Mouse (Mus musculus) erythroid progenitor cell, adult 5-6 weeks (primary cell): ENCODE measurements around the gene Sorbs2. TPM values are rescaled to one million over a fixed set of nuclear protein-coding genes. Genes with fewer than 3 reads are reported as not detected.

Source experiments
- ATAC-seq: replicated peaks from 2 replicates; pipeline ENCODE4 v1.8.0; 2016; ENCODE audit warnings: moderate number of reproducible peaks, mild to moderate bottlenecking, moderate TSS enrichment, inconsistent platforms; ENCODE audit not compliant: poor library complexity, low FRiP score, severe bottlenecking
- total RNA-seq, 2 experiments: library from RNA; stranded (forward) in 1 of 2; stranded (reverse) in 1 of 2; fragments of 150-400 nt in 1 of 2; fragments of 186-747, 209-891 nt in 1 of 2; gene quantifications; 2 replicates each; pipeline versions ENCODE4 v1.2.3 to v1.2.4; 2015 to 2017; ENCODE audit warnings: low replicate concordance in 2 of 2

Sorbs2 gene
- total RNA-seq, 2 experiments from 2014 or later: 0.42 to 0.91 TPM

DNA sequence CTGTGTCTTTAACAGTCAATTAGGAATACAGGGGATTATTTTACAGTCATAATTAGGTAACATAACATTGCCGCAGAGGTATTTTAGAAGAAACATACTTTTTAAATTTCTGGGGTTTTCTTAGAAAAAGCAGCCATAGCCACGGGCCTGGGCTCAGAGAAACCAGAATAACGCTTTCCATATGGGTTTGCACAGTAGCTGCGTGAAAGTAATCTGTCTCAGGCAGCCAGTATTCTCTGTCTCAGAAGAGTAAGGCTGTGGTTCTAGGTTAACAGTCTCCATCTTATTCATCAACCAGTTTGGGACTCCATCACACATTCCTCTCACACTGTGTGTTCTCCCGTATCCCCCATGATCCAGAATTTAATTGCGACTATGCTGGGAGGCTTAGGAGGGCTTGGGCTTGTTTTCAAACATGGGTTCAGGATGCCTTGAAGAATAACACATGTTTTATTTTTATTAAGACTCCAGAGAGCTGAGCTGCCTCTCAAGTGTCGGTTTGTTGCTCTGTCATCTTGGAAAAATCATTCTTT lies 222.3 kb downstream of the Sorbs2 start:
- no peak for ATAC-seq

DNA sequence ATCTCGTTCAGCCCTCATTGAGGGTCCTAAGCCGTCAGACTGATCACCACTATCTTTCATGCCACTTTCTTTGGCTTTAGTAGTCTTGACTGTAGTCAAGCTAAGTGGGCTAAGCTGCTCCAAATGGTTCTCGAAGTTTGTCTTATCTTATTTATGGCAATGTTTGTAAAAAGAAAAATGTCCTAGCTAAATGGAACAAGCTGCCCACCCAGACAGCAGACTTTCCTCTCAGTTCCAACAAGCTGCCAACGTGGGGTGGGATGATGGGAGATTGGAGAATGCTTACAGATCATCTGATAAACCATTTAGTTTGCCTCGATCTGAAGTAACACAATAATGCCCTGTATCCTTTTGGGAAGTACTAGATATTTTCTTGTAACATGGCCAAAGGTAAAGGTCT lies 223.2 kb downstream of the Sorbs2 start:
- no peak for ATAC-seq

DNA sequence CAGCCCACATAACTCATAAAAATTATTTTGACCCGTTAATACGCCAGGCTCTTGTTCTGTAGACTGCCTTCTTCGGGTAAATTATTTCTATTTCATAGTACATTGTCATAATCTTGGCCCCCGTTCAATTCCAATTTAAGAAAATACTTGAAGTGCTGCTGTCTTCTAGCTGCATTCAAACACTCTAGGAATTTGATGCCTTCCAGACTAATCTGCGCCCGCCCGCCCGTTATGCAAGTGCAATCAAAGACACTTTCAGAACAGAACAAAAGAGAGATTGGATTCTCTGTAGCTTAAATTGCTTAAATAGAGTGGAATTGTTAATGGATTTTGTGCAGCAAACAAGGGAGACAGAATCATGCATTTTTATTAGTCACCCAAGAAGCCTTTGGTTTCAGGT lies 226.5 kb downstream of the Sorbs2 start:
- ATAC-seq: no peak

DNA sequence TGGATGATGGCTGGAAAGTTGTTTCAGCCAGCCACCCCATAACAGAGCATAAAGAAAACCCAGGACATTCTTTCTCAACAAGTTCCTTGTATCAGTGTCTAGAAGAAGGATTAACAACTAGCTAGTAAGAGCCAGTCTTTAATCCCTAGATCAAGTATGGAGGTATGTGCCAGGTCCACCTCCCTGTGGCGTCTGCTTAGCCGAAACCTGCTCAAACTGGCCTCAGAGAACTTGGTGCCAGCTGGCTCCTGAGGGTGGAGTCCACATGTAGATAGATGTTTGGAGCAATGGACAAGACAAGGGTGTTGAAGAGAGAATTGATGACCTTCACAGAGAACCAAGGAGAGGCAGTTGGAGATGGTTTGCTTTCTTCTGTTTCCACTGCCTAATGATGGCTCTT lies 229.7 kb downstream of the Sorbs2 start:
- no peak for ATAC-seq

DNA sequence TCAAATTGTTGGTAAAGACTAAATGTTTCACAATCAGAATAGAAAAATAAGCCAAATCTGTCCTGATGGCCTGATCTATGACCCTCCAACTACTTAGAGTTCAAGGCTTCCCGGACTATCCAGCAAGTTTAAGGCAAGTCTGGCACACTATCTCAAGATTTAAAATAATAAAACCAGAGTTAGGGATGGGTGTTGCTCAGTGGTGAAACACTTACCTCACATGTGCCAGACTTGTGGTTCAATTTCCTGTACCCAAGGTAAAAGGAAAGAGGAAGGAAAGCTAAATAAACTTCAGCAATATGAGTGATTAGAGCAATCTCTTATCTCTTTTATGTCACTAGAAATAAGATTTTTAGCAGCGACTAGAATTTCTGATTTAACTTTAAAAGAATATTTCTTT lies 235.7 kb downstream of the Sorbs2 start:
- no peak for ATAC-seq

DNA sequence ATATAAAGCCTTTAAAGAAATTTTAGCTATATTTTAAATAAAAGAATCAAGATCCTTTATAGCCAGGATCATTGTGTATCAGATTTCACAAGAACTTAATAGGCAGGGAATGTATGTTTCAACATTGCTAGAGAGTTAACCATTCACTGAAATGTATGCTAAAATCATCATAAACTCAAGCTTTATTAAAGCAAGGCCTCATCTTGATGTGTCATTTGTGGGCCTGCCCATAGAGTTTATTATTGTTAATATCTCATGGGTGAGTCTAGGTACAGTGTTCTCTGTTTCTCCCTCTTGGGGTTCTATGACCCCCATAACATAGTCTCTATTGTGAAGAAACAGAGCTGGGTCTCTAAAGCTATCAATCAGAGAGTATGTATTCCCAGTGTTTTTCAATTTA lies 236.2 kb downstream of the Sorbs2 start:
- no peak for ATAC-seq

DNA sequence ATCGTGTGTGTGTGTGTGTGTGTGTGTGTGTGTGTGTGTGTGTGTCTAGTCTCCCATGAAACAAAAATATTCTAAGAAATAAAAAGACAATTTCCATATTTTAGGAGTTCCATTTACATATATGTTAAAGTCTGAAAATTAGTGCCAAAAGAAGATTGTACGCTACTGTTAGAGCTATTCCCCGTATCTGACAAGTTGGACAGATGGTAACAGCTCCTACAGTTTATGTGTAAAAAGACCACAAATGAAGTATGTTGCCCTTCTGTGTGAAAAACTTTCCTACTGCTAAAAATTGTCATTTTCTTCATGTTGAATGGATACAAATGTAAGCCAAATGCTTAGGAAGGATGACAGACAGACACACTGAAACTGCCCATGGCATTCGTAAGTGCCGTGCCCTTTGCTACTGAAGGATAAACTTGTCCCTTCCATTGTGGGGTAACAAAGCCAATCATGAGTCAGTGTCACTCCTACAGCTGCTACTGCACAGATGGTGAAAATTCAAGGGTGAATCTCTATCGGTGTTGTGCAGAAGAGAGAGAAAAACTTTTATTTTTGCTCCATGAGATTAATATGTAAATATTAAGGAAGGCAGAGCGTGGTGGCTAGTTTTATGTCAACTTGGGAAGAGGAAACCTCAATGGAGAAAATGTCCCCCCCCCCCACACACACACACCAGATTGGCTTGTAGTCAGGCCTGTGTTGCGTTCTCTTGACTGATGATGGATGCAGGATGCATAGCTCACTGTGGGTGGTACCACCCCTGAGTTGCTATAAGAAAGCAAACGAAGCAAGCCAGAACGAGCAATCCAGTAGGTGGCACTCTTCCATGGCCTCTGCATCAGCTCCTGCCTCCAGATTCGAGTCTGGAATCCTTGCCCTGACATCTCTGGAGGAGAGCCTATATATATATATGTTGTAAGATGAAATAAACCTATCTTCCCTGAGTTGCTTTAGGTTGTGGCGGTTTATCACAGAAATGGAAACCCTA lies 244.2 kb downstream of the Sorbs2 start:
- ATAC-seq: no peak

DNA sequence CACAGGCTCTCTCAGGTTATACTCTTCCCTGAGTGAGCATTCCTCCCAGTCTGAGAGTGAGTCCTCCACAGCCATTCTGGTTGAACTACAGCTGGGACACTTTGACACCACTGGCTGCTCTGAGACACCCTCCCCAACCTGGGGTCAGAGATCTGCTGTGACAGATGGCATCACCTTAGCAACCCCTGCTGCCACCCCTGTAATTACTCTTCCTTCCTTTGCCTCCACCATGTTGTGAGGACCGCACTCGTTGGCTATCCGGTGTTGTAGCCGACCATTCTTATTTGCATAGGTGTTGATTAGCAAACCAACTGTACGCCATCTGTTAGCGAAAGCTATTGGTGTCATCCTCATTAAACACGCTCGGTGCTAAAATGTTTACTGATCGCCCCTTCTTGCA lies 247.9 kb downstream of the Sorbs2 start:
- ATAC-seq: no peak

DNA sequence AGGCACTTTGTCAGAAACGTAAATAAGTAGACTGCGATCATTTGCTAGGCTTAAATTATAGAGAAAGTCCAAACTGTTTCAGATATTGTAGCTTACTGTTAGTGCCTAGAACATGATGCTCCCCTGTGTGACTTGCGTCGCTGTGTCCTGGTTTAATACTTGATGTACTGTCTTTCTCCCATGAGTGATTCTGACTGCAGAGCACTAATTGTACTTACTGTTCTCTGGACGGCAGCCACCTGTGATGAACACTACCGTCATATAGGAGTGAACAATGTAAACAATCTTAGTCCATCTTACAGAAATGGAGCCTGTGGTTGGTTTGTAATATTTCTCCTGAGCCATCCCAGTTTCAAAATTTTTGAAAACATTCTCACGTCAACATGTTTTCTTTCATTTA lies 248.4 kb downstream of the Sorbs2 start:
- no peak for ATAC-seq

DNA sequence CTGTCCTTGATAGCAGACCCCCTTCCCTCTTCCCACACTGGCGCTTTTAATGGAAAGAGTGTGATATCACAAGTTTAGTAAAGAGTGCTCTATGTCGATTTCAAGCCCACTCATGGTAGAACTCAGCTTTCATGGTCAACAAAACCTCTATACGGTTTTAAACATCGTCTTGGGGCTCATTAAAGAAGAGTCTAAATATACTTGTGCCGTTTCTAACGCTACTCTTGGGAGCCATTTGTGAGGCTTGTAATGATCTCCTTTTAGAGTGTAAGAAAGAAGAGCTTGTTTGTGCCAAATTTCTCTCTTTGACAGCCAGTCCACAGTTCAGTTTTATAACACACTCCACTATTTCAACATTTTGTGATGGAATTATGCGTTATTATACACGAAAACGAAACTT lies 253.0 kb downstream of the Sorbs2 start:
- no peak for ATAC-seq

DNA sequence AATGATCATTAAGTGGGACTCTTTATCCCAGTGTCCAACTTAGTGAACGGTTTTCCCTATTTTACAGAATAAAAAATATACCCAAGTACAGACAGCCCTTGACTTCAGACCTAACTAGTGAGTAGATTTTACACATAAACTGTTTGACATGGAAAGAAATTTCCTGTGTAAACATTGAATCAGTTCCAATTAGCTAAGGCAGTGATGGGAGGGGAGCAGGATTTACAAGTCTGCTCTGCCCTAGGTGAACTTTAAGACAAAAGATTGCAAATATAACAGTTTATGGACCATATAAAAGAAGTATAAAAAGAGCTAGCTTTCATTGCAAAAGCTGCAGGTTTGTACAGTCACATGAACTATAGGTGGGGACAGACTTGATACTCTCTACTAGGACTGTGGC lies 253.5 kb downstream of the Sorbs2 start:
- ATAC-seq: no peak

DNA sequence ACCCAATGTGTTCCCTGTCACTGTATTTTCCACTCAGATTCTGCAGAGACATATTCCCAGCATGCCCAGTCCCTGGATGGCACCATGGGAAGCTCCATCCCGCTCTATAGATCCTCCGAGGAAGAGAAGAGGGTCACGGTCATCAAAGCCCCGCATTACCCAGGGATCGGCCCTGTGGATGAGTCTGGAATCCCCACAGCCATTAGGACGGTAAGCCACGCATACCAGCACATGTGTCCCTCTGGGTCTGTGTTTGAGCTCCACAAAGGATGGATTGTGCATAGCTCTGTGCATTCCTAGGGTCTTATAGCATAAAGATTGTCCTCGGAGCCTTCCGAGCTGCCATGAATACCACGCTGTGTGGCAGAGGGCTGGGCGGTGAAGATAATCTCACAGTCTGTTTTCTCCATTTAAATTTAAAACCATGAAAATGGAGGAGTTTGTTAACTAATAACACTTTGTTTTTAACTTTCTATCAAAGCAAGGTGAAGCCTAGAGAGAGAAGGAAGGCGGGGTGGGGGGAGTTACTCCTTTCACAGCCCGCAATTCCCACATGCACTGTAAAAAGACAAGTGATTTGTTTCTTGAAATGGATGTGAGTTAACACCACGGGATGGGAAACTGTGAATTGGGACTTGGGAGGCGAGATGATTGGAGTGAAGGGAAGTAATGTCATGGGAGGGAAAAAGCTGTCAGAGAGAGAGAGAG lies 255.5 kb downstream of the Sorbs2 start:
- no peak for ATAC-seq

DNA sequence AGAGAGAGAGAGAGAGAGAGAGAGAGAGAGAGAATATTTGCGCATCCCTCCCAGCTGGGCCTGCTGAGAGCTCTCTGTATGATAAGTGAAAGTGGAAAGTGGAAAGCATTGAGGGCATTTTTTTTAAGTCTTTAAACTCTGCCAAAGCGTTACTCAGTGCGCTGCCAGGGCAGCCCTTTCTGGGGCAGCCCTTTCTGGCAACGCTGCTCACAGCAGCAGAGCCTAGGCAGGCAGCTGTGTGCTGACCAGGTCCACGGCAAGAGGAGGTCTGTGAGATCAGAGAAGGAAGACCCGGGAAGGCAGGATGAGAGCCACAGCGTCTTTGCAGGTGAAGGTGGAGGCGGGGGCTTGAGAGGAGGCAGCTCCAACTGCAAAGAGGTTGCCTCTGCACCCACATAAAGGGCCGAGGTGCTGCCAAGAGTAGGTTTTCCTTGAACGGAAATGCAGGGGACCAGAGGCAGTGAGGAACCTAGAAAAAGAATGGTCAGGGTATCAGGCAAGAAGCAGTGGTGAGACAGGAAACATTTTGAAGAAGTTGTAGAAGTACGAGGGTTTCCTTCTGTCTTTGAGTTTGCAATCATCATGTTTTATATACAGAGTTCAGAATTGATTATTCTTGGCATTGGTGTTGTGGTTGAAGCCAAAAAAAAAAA lies 256.2 kb downstream of the Sorbs2 start:
- ATAC-seq: no peak

DNA sequence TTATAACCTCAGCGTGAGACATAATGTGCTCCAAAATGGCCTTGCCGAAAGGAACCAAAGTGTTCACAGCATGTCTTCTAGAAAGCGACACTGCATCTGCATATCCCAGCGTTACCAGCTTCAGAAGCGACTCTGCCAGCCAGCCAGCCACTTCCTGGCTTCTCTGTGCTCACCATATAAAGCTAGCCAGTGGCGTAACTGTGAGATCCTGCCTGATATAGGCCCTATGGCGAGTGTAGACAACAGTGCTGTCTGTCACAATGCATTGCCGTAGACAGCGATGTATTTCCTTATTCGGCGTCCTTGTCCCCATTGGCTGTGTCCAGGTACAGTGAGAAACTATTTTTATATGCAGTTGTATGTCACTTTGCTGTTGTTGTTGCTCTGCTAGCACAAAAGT lies 258.6 kb downstream of the Sorbs2 start:
- ATAC-seq: no peak

DNA sequence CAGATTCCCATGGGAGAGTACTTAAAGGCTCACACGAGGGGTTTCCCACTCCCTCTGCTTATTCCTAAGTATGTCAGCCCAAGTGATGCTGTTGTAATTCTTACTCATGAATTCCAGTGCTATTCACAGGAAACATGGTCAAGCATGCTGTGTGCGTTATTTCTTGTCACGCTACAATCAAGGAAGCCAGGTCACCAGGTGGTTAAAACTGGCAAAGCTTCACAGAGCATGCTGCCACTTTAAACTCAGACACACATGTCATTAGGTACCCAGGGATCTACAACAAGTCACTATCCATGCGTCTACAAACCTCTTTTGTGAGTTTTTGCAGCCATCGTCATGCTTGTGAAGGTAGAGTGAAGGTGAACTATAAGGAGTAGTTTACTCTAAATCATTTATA lies 267.3 kb downstream of the Sorbs2 start:
- ATAC-seq: no peak

DNA sequence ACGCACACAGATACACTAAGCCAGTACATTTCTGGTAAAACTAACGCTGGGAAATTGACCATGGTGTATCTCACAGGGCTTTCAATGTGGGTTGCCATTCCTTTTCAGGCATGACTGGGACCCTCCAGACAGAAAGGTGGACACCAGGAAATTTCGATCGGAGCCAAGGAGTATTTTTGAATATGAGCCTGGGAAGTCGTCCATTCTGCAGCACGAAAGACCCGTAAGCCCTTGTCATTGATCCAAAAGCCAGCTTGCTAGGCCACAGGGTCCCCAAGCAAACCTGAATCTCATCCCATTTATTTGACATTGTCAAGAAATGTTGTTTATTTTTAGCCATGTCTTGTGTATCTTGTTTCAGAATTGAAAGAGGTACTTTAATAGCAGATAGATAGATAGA lies 267.9 kb downstream of the Sorbs2 start:
- no peak for ATAC-seq

DNA sequence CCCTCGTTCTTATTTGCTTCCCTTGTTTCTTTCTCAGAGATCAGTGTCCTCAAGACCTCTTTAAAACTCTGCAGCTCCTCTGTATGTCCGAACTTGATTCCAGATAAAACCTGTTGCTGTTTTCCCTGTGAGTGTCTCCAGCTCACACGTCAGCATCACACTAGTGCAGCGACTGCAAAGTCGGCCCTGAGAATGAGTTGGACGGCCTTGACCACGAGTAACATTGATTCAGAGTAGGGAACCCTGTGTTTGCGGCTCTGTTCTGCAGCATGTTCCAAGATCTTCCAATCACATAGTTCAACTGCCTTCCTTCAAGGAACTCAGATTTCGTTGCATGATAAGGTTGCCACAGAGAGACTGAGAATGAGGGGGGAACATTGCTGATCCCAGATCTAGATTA lies 268.8 kb downstream of the Sorbs2 start:
- no peak for ATAC-seq

DNA sequence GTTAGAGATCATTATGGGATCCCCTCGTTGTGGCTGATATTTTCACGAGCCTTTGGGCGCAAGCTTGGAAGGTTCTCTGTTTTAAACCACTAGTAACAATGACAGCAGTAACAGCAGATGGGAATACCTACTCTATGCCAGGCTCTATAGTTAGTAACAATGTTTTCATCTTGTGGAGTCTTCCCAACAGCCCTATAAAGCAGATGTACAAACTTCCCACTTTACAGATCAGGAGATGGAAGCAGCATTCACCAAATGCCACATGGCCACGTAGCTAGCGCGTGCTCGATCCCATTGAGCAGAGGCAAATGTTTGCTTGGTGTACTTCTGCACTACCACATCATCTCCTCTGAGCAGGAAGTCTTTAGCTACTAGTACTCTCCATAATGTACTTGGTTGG lies 269.4 kb downstream of the Sorbs2 start:
- no peak for ATAC-seq

DNA sequence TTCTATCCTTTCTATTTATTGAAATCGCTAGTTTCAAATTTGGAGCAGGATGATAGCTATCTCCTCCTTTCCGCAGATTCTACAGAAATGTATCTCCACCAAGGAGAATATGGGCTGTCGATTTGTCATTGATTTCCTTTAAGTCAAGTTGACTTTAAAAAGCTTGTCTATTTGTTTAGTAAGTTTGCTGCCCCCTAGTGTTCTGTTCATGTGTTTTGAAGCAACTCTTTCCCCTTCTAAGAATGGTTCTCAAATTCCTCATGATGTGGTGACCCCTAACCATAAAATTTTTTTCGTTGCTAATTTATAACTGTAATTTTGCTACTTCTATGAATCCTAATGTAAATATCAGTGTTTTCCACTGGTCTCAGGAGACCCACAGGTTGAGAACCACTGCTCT lies 273.0 kb downstream of the Sorbs2 start:
- ATAC-seq: no peak

DNA sequence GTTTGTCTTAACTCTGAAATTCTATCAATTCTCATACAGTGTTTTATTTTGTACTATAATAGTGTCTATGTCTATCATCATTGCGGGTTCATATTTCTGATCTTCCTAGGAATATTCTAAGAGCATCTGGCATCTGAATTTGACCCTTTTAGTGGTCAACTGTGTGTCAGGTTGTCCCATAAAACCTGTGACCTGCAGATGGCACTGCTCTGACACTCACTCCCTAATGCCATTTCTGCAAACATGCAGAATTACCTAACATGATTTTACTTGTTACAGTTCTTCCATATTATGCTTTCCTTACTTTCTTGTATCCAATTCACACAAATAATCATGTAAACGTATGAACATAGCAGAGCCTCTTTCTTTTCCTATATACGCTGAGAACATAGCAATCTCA lies 281.0 kb downstream of the Sorbs2 start:
- no peak for ATAC-seq

DNA sequence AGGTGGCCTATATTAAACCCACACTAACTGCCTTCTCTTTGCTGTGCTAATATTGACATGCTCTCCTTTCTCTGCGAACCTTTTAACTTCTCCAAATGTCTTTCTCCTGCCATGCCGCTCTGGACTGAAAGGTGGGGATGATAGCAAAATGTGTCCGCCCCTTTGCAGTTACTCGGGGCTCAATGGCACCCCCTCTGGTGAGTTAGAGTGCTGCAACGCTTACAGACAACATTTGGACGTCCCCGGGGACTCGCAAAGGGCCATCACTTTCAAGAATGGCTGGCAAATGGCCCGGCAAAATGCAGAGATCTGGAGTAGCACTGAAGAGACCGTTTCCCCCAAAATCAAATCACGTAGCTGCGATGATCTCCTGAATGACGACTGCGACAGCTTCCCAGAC lies 287.3 kb downstream of the Sorbs2 start:
- ATAC-seq: no peak
